Mouse (Mus musculus) monocyte, adult 5-6 weeks (primary cell): ENCODE measurements around the gene Hmgn3. TPM values are rescaled to one million over a fixed set of nuclear protein-coding genes. Genes with fewer than 3 reads are reported as not detected.

ENCODE experiments used
- ATAC-seq: fragments of 153-309, 156-312 bp; replicated peaks from 2 replicates; pipeline ENCODE4 v1.8.0; 2017; ENCODE audit warnings: mild to moderate bottlenecking; ENCODE audit not compliant: low TSS enrichment, insufficient number of reproducible peaks, severe bottlenecking, poor library complexity, low FRiP score
- total RNA-seq: library from RNA; stranded (forward); fragments of 200-1000, 200-491, 200-594 nt; gene quantifications from 3 replicates; pipeline ENCODE4 v1.2.3, GENCODE M21; 2017

Gene Hmgn3
- total RNA-seq, 1 experiment from 2014 or later: 15.7 TPM

DNA sequence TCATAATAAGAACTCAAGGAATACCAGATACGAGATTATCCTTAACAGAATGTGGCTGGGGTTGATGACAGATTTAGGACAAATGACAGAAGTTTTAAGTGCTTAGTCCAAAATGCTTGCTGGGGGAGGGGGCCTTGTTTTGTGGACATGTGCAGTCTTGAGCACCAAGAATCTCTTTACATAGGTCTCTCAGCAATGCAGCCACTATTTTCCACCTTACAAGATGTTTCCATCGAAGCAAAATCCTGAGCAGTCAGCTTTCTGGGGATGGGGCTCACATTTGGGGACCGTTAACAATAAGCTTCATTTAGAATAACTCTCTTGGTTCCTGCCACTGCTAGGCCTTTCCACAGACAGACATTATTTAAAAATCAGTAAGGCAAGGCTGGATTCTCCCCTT lies 37.7 kb downstream of the Hmgn3 start:
- ATAC-seq: no peak

GRCm38 (mm10) chr9:83103785-83104184 lies 42.7 kb downstream of the Hmgn3 start:
- ATAC-seq: no peak

- no peak for ATAC-seq
Measured at GRCm38 (mm10) chr9:83101691-83102090, 44.8 kb downstream of the Hmgn3 start.

DNA sequence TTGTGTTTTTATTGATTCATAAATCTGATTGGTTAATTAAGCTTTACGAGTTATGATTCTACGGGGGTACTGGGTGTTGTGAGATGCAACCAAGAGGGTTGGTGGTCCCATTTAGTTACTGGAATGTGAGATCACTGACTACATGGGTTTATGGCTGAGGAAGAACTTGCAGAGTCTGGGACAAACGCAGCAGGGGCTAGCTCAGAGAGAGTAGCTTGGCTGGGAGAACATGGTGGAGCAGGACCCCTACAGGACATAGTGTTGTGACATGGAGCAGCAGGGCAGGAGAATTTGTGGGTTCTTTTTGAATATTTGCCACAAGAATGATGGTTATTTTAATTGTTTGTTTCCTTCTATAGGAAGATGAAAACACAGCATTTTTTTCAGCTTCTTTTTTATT lies 45.7 kb downstream of the Hmgn3 start:
- ATAC-seq: no peak

GRCm38 (mm10) chr9:83098652-83099307 lies 47.7 kb downstream of the Hmgn3 start:
- ATAC-seq: no peak

DNA sequence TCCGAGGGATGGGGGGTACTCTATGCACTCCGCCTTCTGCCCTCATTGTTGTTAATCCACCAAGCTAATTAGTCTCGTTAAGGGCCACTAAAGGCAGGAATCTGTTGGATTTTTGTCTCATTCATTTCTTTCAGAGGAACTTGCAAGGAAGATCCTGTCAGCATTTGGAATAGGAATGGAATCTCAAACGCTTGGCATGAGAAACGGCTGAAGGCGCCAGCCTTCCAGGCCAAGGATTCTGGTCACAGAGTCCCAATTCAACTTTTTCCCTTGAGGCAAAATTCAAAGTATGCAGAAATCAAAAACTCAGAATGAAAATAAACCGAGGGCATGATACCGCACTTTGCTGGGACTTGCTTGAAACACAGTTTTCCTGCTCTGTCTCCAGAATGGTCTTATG lies 48.7 kb downstream of the Hmgn3 start:
- ATAC-seq: no peak

DNA sequence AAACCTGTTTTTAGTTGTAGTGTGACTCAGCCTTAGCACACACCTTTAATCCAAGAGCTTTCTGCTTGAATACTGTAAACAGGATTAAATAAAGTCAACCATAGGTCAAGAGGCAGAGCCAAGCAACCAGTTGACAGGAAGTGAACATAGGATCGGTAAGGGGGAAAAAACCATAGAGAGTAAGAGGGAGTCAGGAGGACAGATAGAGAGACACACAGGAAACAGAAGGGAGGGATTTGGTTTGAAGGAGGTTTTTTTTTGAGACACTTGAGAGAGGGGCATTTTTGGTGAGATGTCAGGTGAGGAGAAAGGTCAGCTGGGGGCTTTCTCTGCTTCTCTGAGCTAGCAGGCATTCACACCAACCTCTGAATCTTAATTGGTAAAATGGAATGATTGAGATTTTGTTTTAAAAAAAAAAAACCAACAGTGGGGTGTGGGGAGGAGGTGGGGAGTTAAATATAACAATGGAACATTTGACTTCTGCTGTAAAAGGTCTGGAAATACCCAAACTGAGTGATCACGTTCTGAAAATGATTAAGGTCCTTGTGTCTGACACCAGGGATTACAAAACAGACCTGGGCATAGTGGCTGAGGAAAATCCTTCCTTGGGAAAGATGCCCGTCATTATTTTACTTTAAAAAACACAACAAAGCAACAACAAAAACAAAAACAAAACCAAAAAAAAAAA lies 51.7 kb downstream of the Hmgn3 start:
- no peak for ATAC-seq

DNA sequence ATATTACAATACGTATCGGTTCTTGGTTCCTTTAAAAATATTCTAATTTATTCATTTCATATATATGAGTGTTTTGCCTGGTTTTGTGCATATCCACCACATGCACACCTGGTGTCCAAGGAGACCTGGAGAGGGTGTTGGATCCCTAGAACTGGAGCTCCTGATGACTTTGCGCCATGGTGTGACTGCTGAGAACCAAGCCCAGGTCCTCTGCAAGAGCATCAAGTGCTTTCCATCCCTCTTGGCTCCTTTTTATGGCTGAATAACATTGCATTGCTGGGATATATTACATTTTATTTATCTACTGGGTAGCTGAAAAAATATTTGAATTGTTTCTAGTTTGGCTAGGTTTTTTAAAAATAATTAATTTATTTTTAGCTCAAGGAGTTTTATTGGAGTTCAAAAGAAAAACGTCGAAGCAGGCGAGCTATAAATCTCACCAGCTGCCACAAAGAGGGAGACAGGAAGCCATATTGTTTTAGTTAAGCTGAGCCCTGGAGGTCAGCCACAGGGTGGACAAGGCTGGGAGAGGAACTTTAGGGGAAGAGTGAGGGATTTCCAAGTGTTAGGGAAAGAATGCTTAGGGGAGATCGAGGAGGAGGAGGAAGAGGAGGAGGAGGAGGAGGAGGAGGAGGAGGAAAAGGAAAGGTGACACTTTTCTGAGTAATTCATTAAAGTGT lies 62.6 kb downstream of the Hmgn3 start:
- ATAC-seq: no peak

- no peak for ATAC-seq
Measured at GRCm38 (mm10) chr9:83083091-83083490, 63.4 kb downstream of the Hmgn3 start.

DNA sequence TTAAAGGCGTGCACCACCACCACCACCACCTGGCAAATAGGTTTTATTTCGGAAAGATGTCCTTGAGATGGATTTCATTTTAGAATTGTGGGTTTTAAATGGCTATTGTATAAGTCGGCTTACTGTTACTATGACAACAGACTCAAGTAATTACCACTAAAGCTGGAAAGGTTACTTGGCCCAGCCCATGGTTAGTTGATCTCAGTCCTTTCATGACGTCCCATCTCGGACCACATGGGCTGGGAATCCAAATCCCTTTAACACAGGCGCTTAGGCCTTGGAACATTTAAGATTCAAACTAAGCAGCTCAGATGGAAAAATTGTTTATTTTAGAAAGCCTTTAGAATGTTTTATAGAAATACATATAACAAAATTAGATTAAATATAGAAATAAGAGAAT lies 64.2 kb downstream of the Hmgn3 start:
- ATAC-seq: no peak

GRCm38 (mm10) chr9:83079724-83080123 lies 66.8 kb downstream of the Hmgn3 start:
- ATAC-seq: no peak

DNA sequence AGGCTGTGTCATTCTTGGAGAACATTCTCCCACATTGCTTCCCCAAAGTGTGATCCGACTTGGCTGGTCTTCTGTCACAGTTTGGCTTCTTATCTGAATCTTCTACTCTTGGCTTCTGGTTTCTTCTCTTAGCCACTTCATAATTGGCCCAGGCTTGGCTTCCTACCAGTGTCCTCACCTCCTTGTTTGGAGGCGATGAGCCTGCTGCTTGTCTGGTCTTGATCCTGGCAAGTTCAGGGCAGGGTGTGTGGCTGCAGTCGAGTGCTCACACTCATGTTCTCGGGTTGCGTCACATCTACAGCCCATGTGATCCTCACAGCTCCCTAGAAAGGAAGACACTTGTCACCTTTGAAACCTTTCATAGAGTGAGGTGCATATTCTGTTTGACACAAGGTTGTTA lies 78.2 kb downstream of the Hmgn3 start:
- ATAC-seq: no peak

DNA sequence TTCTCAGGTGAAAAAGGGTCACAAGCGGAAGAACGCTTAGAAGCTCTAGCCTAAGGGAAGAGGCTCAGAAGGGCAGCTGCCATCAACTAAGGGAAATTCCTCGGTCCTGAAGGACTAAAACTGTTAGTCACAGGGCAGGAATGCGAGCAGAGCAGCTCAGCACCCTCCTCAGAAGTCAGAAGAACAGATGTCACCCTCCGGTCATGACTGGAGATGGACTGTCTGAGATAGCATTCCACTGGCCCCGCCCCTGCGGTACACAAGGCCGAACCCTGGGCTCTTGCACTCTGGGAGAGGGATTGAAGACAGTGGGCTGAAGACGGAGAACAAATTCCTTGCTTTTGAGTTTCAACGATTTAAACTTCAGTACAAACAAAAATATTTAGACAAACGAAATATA lies 85.2 kb downstream of the Hmgn3 start:
- ATAC-seq: no peak

Other genes starting within 250 kb of the Hmgn3 start
- 136 to 240 TPM (median 160 TPM) in 3 replicates for gene Phip, start 171.2 kb downstream of the Hmgn3 start, total RNA-seq